Mouse (Mus musculus): Measurements from ENCODE around the gene Slc11a1.

- TF ChIP-seq CTCF (IDR thresholded peaks at IDR 0.05; ENCODE audit: low read depth, low read length) (no peak), POLR2A (IDR thresholded peaks at IDR 0.05; ENCODE audit: borderline replicate concordance, low read depth, low read length) (no peak)
These were observed 5.5 kb downstream of the Slc11a1 start for GRCm38 (mm10) chr1:74380484-74380883.
